Mouse (Mus musculus) lung, adult 2 months (tissue): ENCODE results near the gene Zdhhc7. TPM values are rescaled to one million over a fixed set of nuclear protein-coding genes. Genes with fewer than 3 reads are reported as not detected.

Experiments used
- DNase-seq: peaks from one replicate; pipeline ENCODE4 v3.0.0; 2022
- H3K4me1 ChIP-seq: fragments of 200-500 bp; 2 replicates; pipeline ENCODE4 v1.6.1; 2011; ENCODE audit warnings: low read length; ENCODE audit not compliant: control insufficient read depth, insufficient read depth
- H3K4me3 ChIP-seq: fragments of 200-500 bp; replicated peaks from 2 replicates; pipeline ENCODE3; 2011; ENCODE audit warnings: low read depth, mild to moderate bottlenecking, control low read depth, low read length; ENCODE audit errors: extremely low read depth
- CTCF ChIP-seq: fragments of 200-500 bp; IDR thresholded peaks from 2 replicates; pipeline ENCODE4 v1.5.1; 2011; ENCODE audit warnings: mild to moderate bottlenecking, low read length, control low read depth; ENCODE audit not compliant: insufficient read depth
- POLR2A ChIP-seq: fragments of 200-500 bp; IDR thresholded peaks from 2 replicates; pipeline ENCODE4 v1.6.1; 2011; ENCODE audit warnings: low read depth, mild to moderate bottlenecking, control low read depth, low read length, borderline replicate concordance; ENCODE audit errors: extremely low read depth
- WGBS: fragments of 180-500 bp; shearing (Covaris S2); methylation state at CpG from one replicate; pipeline ENCODE4 v1.1.7; 2018; 5-methylcytosine and 5-hydroxymethylcytosine counted together
- polyA plus RNA-seq: library from polyadenylated mRNA; depleted of rRNA; stranded (reverse); fragments of >200 nt; gene quantifications from 2 replicates; pipeline ENCODE4 v1.2.3, GENCODE M21; 2012; rRNA removed

The Zdhhc7 gene
- polyA plus RNA-seq = 64.9 and 78.0 TPM in 2 replicates

DNA sequence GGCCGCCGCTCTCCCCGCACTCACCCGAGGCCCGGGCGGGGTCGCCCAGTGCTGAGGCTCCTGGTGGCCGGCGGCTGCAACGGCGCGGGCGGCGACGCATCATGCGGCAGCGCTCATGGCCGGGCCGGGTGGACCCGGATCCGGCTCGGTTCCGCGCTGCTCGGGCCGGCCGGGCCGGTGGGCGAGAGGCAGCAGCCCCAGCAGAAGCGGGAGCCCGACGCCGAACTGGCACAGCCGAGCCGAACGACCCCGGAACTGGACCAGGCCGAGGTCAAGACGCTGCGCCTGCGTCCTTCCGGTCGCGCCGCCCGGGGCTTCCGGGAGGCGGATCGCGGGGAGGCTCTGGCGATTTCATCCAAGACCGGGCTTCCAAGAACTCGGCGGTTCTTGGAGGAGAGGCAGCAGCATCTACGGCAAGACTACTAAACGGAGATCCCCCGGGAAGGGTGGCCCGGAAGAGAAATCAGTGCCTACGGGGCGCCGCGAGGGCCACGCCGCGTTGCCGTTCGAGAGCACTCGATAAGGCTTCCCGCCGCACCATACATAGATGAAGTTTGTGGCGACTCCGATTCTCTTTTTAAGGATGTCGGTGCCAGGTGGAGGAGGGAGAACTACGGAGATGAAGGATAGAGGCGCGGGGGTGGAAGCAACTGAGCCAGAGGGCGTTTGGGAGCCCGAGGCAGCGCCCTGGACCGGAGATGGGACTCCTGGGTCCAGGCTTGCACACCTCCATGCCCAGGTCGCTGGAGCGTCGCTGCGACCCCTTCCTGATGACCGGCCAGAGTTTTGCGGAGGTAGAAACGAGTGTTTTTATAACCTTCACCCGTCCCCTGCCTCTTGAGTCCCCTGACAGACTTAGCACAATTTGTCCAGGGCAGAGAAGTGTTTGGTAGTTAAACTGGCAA, at the start of gene Zdhhc7:
Zdhhc7 (minus strand) TSS at position 415 of the 905 bp plus-strand sequence.
- peak; percentile 88 for DNase-seq

DNA sequence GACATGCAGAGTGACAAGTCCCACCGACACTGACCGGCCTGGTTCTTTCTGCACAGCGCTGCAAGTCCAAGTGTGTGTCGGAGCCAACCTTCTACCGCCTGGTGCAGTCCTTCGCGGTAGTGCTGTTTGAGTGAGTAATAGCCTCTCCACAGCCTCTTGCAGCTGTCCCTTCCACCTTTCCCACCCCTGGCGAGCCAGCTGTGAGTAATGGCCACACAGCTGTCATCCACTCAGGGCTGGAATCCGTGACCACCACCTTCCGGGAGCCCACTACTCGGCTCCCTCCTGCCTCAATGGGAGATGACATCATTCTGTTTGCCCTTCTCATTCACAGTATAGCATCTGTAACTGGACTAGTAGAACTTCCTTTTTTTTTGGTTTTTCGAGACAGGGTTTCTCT, 48.7 kb upstream of the Zdhhc7 start:
- no peak for DNase-seq
- Histone ChIP-seq H3K4me3 (no peak overlapping the region), H3K4me1 (peaks cover 8% of the 10 kb centered on the region)
- TF ChIP-seq CTCF (no peak), POLR2A (no peak)
- WGBS = 61% methylated on average over 12 of the region's 12 CpGs

More for the DNA sequence above, at the start of gene Zdhhc7:
- TF ChIP-seq POLR2A (peak; percentile 61), CTCF (no peak)
- under 1% methylated on average over 88 of the region's 88 CpGs for WGBS
- H3K4me3 ChIP-seq = peak within 1 kb of the TSS; percentile 68
- H3K4me1 ChIP-seq = peaks cover 15% of the 10 kb centered on the region

DNA sequence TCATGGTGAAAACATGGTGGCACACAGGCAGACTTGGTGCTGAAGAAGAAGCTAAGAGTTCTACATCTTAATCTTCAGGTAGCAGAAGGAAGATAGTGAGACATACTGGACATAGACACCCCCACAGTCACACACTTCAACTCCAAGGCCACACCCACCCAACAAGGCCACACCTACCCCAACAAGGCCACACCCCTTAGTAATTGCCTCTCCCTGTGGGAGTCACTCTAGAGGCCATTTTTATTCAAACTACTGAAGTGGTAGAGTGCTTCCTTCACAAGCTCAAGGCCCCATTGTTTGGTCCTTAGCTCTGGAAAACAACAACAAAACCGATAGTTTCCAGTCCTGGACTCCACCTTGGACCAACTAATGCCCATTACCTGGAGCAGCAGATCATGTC, 44.8 kb upstream of the Zdhhc7 start:
- no peak for TF ChIP-seq CTCF
- TF ChIP-seq POLR2A = no peak
- Histone ChIP-seq H3K4me1 (peaks cover 29% of the 10 kb centered on the region), H3K4me3 (no peak overlapping the region)
- 88% methylated on average over 1 of the region's 1 CpGs for WGBS
- no peak for DNase-seq

DNA sequence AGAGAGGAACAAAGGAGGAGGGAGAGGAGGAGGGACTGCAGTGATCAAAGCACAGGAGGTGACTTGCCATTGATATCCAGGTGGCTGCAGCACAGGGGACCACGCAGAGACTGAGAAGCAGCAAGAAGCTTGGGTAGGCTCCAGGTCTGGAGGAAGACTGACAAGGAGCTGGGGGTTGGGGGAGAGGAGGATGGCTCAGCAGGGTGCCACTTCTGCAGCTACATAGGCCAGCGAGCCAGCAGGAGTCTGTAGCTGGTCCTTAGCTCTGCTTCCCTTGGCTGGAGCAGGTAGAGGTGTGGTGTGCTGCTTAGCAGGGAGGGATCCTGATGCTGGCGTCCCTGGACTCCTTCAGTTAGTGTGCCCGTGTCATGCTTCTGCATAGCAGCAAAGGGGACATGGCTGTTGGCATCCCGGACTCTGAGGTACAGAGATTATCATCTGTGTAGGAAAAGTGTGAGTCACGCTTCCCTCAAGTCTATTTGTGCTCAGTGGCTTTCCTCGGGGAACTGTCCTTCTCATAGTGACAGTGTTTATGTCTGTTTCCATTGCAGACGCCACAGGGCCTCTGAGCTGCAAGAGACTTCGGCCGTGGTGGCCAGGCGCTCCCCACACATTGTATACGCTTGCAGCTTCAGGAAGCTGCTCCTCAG, 43.5 kb upstream of the Zdhhc7 start:
- Histone ChIP-seq H3K4me1 (peaks cover 29% of the 10 kb centered on the region), H3K4me3 (peak overlapping the region; percentile 3)
- DNase-seq = no peak
- 39% methylated on average over 12 of the region's 12 CpGs for WGBS
- TF ChIP-seq CTCF (no peak), POLR2A (no peak; the same call in 1 of the 2 replicates)

DNA sequence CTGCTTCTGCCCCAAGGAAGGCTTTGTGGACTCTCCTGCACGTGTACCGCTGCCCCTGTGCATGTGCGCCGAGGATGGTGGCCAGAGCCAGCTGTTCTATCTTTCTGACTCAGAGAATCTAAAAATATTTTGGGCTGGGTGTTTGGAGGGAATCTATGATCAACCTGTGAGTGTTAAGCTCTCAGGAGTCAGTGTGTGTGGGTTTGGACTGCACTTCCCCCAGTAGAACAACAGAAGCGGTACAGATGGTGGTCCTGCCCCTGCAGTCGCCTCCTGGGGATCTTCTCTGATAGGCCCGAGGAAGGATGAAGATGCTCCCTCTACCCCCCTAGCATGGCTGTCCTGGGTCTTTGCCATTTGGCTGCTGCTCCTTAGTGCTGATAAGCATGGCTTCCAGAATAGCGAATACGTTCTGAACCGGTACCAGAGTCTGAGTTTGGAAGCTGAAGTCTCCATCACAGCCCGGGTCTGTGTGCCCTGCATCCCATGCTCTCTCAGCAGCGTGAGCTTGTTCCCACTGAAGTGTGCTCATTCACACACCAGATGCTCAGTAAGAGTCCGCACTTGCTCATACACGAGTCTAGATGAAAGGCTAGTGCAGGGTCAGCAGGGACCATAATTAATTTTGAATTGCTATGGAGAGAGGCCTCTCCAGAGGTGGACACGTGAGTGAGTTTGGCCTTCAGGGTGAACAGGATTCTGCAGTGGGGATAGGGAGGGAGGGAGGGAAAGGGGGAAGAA, 42.8 kb upstream of the Zdhhc7 start:
- no peak for TF ChIP-seq CTCF
- no peak for TF ChIP-seq POLR2A
- Histone ChIP-seq H3K4me1 (peaks cover 29% of the 10 kb centered on the region), H3K4me3 (no peak overlapping the region)
- WGBS = 54% methylated on average over 15 of the region's 15 CpGs
- DNase-seq = no peak

DNA sequence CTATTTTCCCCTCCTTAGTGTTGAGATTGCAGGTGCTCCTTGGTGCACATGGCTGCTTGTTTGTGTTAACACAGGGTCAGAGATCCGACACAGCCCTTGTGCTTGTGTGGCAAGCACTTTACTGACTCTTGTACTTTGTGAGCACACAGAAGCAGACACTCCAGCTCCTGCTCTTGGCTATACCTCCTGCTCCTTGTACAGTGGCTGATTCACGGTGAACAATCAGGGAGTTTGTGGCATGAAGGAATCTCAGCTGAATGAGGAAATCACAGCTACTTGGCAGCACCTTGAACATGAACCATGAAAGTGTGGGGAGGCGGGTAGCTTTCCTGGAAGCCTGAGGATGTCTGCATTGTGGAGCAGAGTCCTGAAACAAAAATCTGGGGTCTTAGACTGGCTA, 39.5 kb upstream of the Zdhhc7 start:
- TF ChIP-seq POLR2A (no peak), CTCF (no peak)
- peak; percentile 34 for DNase-seq
- Histone ChIP-seq H3K4me3 (no peak overlapping the region), H3K4me1 (peaks cover 31% of the 10 kb centered on the region)
- 44% methylated on average over 3 of the region's 3 CpGs for WGBS

DNA sequence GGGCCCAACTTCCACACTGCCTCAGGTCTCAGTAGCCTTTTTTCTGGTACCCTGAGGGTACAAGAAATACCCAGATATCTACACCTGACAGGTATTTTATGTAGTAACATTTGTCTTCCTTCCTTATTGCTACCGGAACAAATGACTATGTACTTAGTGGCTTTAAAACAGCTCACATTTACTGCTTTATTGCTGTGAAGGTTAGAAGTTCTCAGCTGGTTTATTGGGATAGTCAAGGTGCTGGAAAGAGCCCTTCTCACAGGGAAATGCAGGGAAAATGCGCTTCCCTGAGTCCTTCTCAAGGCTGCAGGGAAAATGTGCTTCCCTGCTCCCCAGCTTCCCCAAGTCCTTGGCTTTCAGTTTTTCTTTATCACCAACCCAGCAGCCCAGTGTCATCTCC, 37.7 kb upstream of the Zdhhc7 start:
- TF ChIP-seq CTCF (no peak), POLR2A (no peak)
- peaks cover 20% of the 10 kb centered on the region for H3K4me1 ChIP-seq
- no peak overlapping the region for H3K4me3 ChIP-seq
- WGBS = 98% methylated on average over 2 of the region's 2 CpGs
- no peak for DNase-seq

DNA sequence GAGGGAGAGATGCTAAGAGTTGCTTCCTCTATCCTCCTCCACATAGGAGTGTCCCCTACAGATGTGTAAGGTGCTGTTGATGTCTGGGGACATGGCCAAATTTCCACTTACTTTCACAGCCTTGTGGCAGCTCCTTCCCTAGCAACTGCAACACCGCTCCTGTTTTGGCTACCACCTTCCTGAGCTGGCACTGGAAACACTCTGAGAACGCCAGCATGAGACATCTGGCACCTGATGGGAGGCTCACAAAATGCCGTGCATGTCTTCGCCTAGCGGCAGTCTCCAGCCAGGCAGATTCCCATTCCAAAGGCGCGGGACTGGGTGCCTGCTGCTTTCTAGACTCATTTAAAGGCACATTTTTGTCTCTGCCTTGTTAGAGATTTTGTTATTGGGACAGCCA, 35.3 kb upstream of the Zdhhc7 start:
- no peak for DNase-seq
- peaks cover 18% of the 10 kb centered on the region for H3K4me1 ChIP-seq
- WGBS = 45% methylated on average over 7 of the region's 7 CpGs
- H3K4me3 ChIP-seq = no peak overlapping the region
- TF ChIP-seq POLR2A (no peak), CTCF (no peak)

DNA sequence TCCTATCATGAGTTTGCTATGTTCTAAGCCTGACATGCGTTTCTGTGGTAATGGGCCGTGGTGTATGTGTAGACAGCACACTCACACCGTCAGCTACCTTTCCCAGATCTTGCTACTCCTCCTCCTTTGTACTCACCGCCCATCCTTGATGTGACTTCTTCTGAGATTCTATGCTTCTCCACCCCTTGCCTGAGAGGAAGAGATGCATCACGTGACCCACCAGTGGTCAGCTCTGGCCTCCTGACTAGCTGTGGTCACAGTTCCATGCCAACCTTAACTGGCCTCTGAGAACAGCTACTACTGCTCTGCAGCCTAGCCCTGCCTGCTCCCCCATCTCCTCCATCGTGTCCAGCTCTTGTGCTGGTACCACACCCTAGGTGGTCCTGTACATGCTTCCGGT, 34.4 kb upstream of the Zdhhc7 start:
- H3K4me3 ChIP-seq = no peak overlapping the region
- DNase-seq = no peak
- no peak for TF ChIP-seq CTCF
- no peak for TF ChIP-seq POLR2A
- H3K4me1 ChIP-seq = peaks cover 13% of the 10 kb centered on the region
- WGBS = 88% methylated on average over 7 of the region's 7 CpGs

DNA sequence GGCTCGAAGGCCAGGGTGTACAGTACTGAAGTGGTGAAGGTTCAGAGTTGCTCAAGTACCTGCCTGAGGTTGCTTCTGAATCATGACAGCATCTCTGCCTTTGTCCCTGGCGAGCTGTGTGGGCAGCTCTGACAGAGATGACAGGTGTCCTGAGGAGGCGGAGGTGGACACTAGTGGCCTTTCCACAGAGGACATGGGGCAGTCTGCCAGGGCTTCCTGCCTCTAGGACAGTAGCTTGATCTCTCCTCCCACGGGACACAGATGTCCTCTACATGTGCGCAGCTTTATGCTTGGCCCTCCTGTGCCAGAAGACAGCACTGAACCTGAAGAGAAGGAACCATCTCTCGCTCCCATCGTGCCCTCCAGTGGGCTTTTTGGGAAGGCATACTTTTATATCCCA, 31.9 kb upstream of the Zdhhc7 start:
- Histone ChIP-seq H3K4me1 (peaks cover 13% of the 10 kb centered on the region), H3K4me3 (no peak overlapping the region)
- TF ChIP-seq POLR2A (no peak), CTCF (no peak)

More for the DNA sequence above, 31.9 kb upstream of the Zdhhc7 start:
- DNase-seq = no peak
- 66% methylated on average over 7 of the region's 7 CpGs for WGBS
